Mouse (Mus musculus): ENCODE results near the gene Chrna9.

DNA sequence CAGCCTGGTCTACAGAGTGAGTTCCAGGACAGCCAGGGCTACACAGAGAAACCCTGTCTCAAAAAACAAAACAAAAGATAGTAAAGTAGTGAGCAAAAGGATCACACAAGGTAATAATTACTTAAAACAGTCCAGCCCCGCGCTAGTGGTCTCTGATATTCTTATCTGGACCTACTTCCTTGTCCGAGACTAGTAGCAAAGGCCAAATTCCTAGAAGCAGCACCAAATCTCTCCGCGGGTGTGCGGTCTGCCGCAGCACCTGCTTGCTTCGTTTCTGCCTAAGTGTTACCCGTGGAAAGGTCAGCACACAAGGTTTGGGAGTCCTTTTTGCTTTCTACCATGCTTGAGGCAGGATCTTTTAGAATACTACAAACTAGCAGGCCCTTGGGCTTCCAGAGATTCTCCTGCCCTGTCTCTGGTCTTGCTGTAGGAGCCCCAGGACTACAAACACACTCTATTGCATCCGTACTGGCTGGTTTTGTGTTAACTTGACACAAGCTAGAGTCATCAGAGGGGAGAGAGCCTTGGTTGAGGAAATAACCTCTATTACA is 32.8 kb upstream of the Chrna9 start:
- TF ChIP-seq CTCF (IDR thresholded peaks at IDR 0.05; ENCODE audit: borderline replicate concordance, insufficient read depth, low read length) (no peak), POLR2A (IDR thresholded peaks at IDR 0.05; ENCODE audit: low read depth, low read length) (no peak)

All from embryonic fibroblast, embryonic 13.5 days (primary cell).